27 mouse cellular contexts compared by ENCODE assay signal in the genomic region with DNA sequence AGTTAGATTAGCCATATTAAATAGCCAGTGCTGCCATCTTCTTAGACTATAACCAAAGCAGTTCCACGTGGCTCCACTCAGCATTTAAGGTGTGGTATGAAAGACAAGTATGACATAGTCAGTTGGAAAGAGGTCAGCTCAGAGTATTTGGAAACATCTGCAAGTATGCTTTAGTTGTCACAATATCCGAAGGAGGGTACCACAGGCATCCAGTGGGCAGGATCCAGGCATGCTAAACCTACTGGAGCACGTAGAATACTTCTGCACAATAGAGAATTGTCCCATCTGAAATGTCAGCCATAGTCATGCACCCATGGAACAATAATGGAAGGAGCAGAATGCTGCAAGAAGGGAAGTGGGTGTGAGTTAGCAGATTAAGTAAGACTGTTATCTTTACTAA. TPM values are rescaled to one million over a fixed set of nuclear protein-coding genes. Genes with fewer than 3 reads are reported as not detected.
"Had no signal": no experiment of that assay in that cellular context is flagged by ENCODE, and none has a peak within 500 bp of the region (broad histone marks: within the 10 kb centered on the region; RNA-seq: fewer than 3 reads in every experiment).

No protein-coding gene starts in this region.

- H3K9ac ChIP-seq: limb, embryonic 12.5 days; limb, embryonic 15.5 days; liver, embryonic 14.5 days; liver, postnatal 0 days; lung, embryonic 14.5 days; neural tube, embryonic 12.5 days; neural tube, embryonic 15.5 days had no signal

- H3K9me3 ChIP-seq: limb, embryonic 12.5 days; limb, embryonic 15.5 days; neural tube, embryonic 12.5 days; neural tube, embryonic 15.5 days had no signal

- DNase-seq: kidney, postnatal 14 days; kidney, postnatal 4 days; left cerebral cortex, postnatal 4 days; liver, postnatal 0 days; lung, embryonic 14.5 days; midbrain, embryonic 14.5 days; right cerebral cortex, adult 18-20 months; right cerebral cortex, postnatal 14 days; right cerebral cortex, postnatal 4 days; thymus, adult 2 months; thymus, postnatal 14 days had no signal

- H3K27me3 ChIP-seq: limb, embryonic 12.5 days; limb, embryonic 15.5 days; neural tube, embryonic 12.5 days; neural tube, embryonic 15.5 days had no signal

- H3K4me1 ChIP-seq: limb, embryonic 12.5 days; limb, embryonic 15.5 days; neural tube, embryonic 12.5 days; neural tube, embryonic 15.5 days had no signal

- H3K36me3 ChIP-seq: limb, embryonic 12.5 days; limb, embryonic 15.5 days; neural tube, embryonic 12.5 days; neural tube, embryonic 15.5 days had no signal

- H3K4me3 ChIP-seq: limb, embryonic 12.5 days; limb, embryonic 15.5 days; neural tube, embryonic 12.5 days; neural tube, embryonic 15.5 days had no signal

- H3K27ac ChIP-seq: limb, embryonic 12.5 days; limb, embryonic 15.5 days; liver, embryonic 14.5 days; neural tube, embryonic 12.5 days; neural tube, embryonic 15.5 days; stomach, postnatal 0 days had no signal

- ATAC-seq: liver, postnatal 0 days had no signal

- H3K4me2 ChIP-seq: limb, embryonic 12.5 days; limb, embryonic 15.5 days; liver, embryonic 11.5 days; lung, embryonic 14.5 days; midbrain, embryonic 11.5 days; neural tube, embryonic 12.5 days; neural tube, embryonic 15.5 days had no signal

RNA-seq across cellular contexts. Expression of a gene that starts 3.7 kb away (rescaled TPM):
- total RNA-seq: layer of hippocampus, adult 18-20 months; layer of hippocampus, postnatal 14 days; left cerebral cortex, adult 8-10 months; left cerebral cortex, postnatal 14 days; left cerebral cortex, postnatal 4 days; megakaryocyte-erythroid progenitor cell, adult 5-6 weeks; midbrain, postnatal 0 days had no signal
- polyA plus RNA-seq: limb, embryonic 12.5 days; limb, embryonic 15.5 days; liver, postnatal 0 days; lung, embryonic 14.5 days; midbrain, embryonic 11.5 days; midbrain, embryonic 14.5 days; midbrain, postnatal 0 days; neural tube, embryonic 12.5 days; neural tube, embryonic 15.5 days had no signal

RNA-seq across cellular contexts. Expression of a gene that starts 39.2 kb away (rescaled TPM):
- total RNA-seq: megakaryocyte-erythroid progenitor cell, adult 5-6 weeks had no signal
- polyA plus RNA-seq: limb, embryonic 12.5 days; limb, embryonic 15.5 days; liver, embryonic 11.5 days; liver, embryonic 14.5 days; liver, postnatal 0 days; neural tube, embryonic 12.5 days; stomach, embryonic 14.5 days; thymus, adult 2 months had no signal

RNA-seq across cellular contexts. Expression of a gene that starts 59.6 kb away (rescaled TPM):
- total RNA-seq: layer of hippocampus, adult 18-20 months; layer of hippocampus, postnatal 14 days; left cerebral cortex, adult 8-10 months; left cerebral cortex, postnatal 14 days; left cerebral cortex, postnatal 4 days; megakaryocyte-erythroid progenitor cell, adult 5-6 weeks; midbrain, postnatal 0 days had no signal
- polyA plus RNA-seq: kidney, embryonic 16.5 days; limb, embryonic 12.5 days; limb, embryonic 15.5 days; liver, embryonic 11.5 days; liver, embryonic 14.5 days; liver, postnatal 0 days; lung, embryonic 14.5 days; midbrain, embryonic 11.5 days; midbrain, embryonic 14.5 days; midbrain, postnatal 0 days; neural tube, embryonic 12.5 days; neural tube, embryonic 15.5 days; stomach, embryonic 14.5 days; stomach, postnatal 0 days; thymus, adult 2 months had no signal
